Mouse (Mus musculus): ENCODE data around the gene Rec114.

- TF ChIP-seq EP300 (optimal IDR thresholded peaks at IDR 0.05) (no peak), CTCF (IDR thresholded peaks at IDR 0.05; ENCODE audit: low read depth) (peak; percentile 36)
Observed at GRCm38 (mm10) chr9:58615064-58615938, 128.5 kb downstream of the Rec114 start.
